Mouse (Mus musculus): ENCODE measurements at regions not wholly inside any gene's neighbourhood (a gene's known extent, or its start where the extent isn't known, plus 50 kb on each side); places are given as distances from the start of the nearest gene placed in this dataset.
A peak's percentile ranks its signal among the peaks of the same experiment; 100 is the strongest.

DNA sequence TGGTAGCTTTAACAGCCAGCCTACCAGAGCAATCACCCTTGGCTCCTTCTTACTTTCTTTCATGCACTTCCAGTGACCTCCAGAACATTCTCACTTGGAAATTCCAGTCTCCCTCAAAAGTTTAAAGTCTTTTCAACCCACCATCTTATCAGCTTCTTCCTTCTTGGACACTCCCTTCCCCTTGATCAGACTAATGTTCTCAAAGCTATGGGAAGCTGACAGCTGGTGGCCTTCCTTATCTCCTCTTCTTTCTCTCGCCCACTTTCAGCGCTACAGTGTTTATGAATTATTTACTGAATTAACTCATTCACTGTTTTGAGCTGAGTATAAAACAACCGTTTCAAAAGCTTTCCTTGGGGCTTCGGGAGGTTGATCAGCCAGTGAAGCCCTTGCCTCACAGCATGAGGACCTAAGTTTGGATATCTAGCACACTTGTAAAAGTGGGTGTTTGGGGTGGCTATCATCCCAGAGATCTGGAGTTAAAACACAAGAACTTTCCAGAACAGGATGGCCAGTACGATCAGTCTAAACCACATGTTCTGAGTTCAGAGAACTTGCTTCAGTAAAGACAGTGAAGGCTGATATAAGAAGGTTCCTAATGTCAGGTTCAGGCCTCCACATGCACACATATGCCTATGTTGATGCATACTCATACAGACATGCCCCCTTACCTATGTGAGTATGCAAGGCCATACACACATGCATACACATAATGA, 59.7 kb upstream of the Ikzf2 start:
- no peak for DNase-seq (ENCODE audit: low read depth in 2 of 2, low spot score in 2 of 2)

DNA sequence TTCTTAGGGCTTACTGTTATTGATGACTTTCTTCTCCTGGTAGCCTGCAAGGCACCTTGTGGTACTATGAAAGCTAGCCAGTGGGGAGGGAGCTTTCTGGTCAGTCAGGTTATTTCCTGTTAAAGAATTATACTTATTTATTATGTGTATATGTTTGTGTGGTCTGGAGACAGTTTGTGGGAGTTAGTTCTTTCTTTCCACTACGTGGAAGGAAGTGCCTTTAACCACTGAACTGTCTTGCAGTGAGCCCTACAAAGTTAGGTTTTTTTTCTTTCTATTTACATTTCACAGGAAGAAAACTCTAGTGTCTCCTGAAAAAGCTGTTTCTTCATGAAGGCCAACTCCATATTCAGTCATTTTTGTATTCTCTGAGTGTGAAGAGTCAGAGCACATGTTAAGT, 65.7 kb upstream of the Ikzf2 start:
- no peak for DNase-seq (ENCODE audit: low read depth in 2 of 2, low spot score in 2 of 2)

DNA sequence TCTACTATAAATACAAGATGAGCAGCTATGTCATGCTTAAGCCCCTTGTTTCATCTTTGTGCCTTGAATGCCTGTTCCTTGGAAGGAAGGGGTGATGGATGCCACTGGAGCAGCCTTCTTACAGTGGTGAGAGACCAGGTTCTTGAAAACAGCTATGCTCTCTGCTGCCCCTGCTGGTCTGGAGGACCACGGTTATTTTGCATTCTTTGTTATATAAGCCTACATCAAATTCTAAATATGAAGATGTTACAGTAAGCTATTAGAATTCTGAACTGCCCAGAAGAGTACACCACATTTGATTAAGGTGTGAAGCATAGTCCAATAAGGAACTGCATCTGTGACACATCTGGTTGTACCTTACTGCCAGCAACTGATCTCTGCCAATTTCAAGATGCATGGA, 69.1 kb upstream of the Spag16 start:
- DNase-seq (ENCODE audit: low read depth in 2 of 2, low spot score in 2 of 2) = peak in 1 of 2 experiments; percentile 11

GRCm38 (mm10) chr1:69759544-69759943, 67.2 kb upstream of the Spag16 start:
- peak; percentile 31 to 49 for DNase-seq (ENCODE audit: low read depth in 2 of 2, low spot score in 2 of 2)

DNA sequence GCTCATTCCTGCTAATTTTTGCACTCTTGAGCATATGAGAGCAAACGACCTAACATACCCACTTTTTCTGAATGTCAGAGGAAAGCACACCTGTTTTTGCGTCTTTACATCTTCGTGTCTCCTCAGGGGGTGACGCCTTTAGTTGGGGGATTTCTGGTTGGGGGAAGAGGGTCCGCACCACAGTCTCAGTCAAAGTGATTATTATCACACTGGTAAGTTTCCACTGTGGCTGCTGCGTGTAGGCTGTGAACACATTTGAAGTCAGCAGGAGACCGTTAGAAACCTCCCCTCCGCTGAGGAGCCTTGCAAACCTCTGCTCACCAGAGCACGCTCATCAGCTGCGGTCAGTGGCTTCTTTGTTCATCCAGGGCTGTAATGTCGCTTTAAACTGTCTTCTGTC, 58.1 kb upstream of the Spag16 start:
- DNase-seq (ENCODE audit: low read depth in 2 of 2, low spot score in 2 of 2) = peak; percentile 54 to 61

GRCm38 (mm10) chr1:69770209-69770608, 56.6 kb upstream of the Spag16 start:
- no peak for DNase-seq (ENCODE audit: low read depth in 2 of 2, low spot score in 2 of 2)

DNA sequence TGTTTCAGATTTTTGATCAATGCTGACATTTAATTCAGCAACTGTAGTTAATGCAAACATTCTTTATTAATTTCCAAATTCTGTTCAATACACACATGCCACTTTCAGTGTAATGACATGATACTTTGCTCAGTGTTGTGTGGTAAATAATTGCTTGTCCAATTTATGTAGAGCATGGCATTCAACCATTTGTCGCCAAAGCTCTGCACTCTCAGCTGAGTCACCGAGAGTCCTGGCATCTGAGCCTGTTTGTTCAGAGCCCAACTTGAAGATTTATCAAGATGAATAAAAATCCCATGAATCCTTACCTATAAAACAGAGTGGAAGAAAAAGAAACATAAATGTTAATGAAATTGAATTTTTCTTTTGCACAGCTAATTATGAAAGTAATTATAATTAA, 55.3 kb upstream of the Spag16 start:
- no peak for DNase-seq (ENCODE audit: low read depth in 2 of 2, low spot score in 2 of 2)

DNA sequence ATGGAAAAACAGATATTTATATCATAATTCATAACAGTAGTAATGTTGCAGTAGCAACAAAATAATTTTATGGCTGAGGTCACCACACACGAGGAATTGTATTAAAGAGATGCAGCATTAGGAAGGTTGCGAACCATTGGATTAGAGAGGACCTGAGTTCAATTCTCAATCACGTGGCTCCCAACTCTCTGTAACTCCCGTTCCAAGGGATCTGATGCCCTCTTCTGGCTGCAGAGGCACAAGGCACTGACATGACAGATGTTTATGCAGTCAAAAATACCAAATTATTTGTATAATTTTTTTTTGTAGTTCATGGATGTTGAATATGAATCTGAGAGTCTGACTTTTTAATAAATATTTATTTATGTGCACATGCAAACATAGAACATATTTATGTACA, 51.2 kb upstream of the Spag16 start:
- peak; percentile 18 to 37 for DNase-seq (ENCODE audit: low read depth in 2 of 2, low spot score in 2 of 2)

Data from CD8-positive naive resting alpha-beta T cell, adult 2 months (primary cell).